Mouse (Mus musculus) bone marrow, adult 2 months (tissue): ENCODE measurements at regions not wholly inside any gene's neighbourhood (a gene's known extent, or its start where the extent isn't known, plus 50 kb on each side); places are given as distances from the start of the nearest gene placed in this dataset.

Experiments used
- CTCF ChIP-seq: fragments of 200-500 bp; IDR thresholded peaks from 2 replicates; pipeline ENCODE4 v1.5.1; 2011; ENCODE audit warnings: low read length, control low read depth; ENCODE audit not compliant: control insufficient read depth, insufficient read depth
- POLR2A ChIP-seq: fragments of 200-500 bp; IDR thresholded peaks from 2 replicates; pipeline ENCODE4 v1.6.1; 2011; ENCODE audit warnings: low read depth, mild to moderate bottlenecking, control low read depth, low read length, borderline replicate concordance; ENCODE audit not compliant: control insufficient read depth

- TF ChIP-seq CTCF (no peak), POLR2A (no peak)
These were observed 247.6 kb downstream of the Tmem38b start for GRCm38 (mm10) chr4:54073483-54073882.
